Mouse (Mus musculus) thymus, adult 2 months (tissue): ENCODE results near the gene Catsperg2. TPM values are rescaled to one million over a fixed set of nuclear protein-coding genes. Genes with fewer than 3 reads are reported as not detected.
"Not testable (repeated sequence)": the region's sequence is repeated elsewhere in the genome, so short reads cannot be mapped to it uniquely, and the experiment has no call there.

ENCODE experiments used
- DNase-seq: peaks from one replicate; pipeline ENCODE4 v3.0.0; 2021
- H3K27ac ChIP-seq: fragments of 200-500 bp; 2 replicates; pipeline ENCODE4 v1.5.1; 2012; ENCODE audit warnings: low read length, control low read depth; ENCODE audit not compliant: control insufficient read depth, insufficient read depth
- H3K27me3 ChIP-seq: fragments of 200-500 bp; 2 replicates; pipeline ENCODE4 v1.6.1; 2012; ENCODE audit warnings: mild to moderate bottlenecking, low read length, moderate library complexity, mixed read lengths; ENCODE audit not compliant: control insufficient read depth, insufficient read depth
- H3K36me3 ChIP-seq: fragments of 200-500 bp; 2 replicates; pipeline ENCODE4 v1.6.1; 2012; ENCODE audit warnings: mild to moderate bottlenecking, low read length, moderate library complexity; ENCODE audit not compliant: control insufficient read depth, insufficient read depth
- H3K4me1 ChIP-seq: fragments of 200-500 bp; replicated peaks from 2 replicates; pipeline ENCODE4 v1.6.1; 2012; ENCODE audit warnings: low read length; ENCODE audit not compliant: control insufficient read depth, insufficient read depth
- H3K4me3 ChIP-seq: fragments of 200-500 bp; 2 replicates; pipeline ENCODE4 v1.5.1; 2012; ENCODE audit warnings: mild to moderate bottlenecking, low read length, control low read depth, moderate library complexity; ENCODE audit not compliant: control insufficient read depth, insufficient read depth
- CTCF ChIP-seq: fragments of 200-500 bp; IDR thresholded peaks from 2 replicates; pipeline ENCODE4 v1.5.1; 2012; ENCODE audit warnings: mild to moderate bottlenecking, control low read depth, low read length, moderate library complexity, borderline replicate concordance; ENCODE audit not compliant: control insufficient read depth, poor library complexity, insufficient read depth; ENCODE audit errors: extremely low read depth
- POLR2A ChIP-seq: fragments of 200-500 bp; IDR thresholded peaks from 2 replicates; pipeline ENCODE4 v1.6.1; 2012; ENCODE audit warnings: mild to moderate bottlenecking, low read length, control low read depth, moderate library complexity; ENCODE audit not compliant: control insufficient read depth, poor library complexity, insufficient read depth; ENCODE audit errors: extremely low read depth
- WGBS: fragments of 180-500 bp; shearing (Covaris S2); methylation state at CpG from one replicate; pipeline ENCODE4 v1.1.7; 2018; 5-methylcytosine and 5-hydroxymethylcytosine counted together
- polyA plus RNA-seq: library from polyadenylated mRNA; depleted of rRNA; stranded (reverse); fragments of >200 nt; gene quantifications from 2 replicates; pipeline ENCODE4 v1.2.3, GENCODE M21; 2012

Gene Catsperg2
- polyA plus RNA-seq, 1 experiment, result 0.13 TPM

DNA sequence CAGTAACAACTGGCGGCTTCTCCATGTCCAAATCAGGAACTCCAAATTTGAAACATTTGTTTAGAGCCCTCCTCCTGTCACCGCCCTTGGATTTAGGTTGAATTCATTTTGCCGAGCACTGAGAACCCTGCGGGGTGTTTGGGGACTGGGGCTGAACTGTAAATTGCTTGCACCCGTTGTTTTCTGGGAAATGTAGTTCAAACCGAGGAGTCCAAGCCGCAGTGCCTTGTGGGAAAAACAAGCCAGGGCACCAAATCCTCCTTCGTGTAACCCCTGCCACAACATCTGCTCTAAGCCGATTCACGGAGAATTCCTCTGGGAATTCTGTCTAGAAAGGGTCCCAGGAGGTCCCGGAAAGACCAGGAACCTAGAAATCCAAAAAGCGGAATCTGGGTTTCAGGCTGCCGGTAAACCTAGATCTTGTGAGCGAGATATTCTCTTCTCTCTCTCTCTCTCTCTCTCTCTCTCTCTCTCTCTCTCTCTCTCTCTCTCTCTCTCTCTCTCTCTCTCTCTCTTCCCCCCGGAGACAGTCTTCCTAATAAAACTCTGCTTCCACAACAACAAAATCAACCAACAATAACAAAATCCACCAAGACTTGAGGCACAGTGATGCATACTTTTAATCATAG is 40.3 kb upstream of the Catsperg2 start:
- WGBS, result 2% methylated on average over 15 of the region's 15 CpGs
- H3K36me3 ChIP-seq, result peaks cover 4% of the 10 kb centered on the region
- H3K27me3 ChIP-seq, result no peaks in the 10 kb centered on the region
- peaks cover 7% of the 10 kb centered on the region for H3K4me1 ChIP-seq
- H3K4me3 ChIP-seq, result peak overlapping the region; percentile 52
- TF ChIP-seq CTCF (no peak), POLR2A (0 out of 2 replicates have a peak, but pooled peaks have one; percentile 40)
- no peak overlapping the region for H3K27ac ChIP-seq
- DNase-seq, result peak; percentile 86

- no peak overlapping the region for H3K4me3 ChIP-seq
Observed at GRCm38 (mm10) chr7:29764702-29765101, 37.9 kb upstream of the Catsperg2 start.

DNA sequence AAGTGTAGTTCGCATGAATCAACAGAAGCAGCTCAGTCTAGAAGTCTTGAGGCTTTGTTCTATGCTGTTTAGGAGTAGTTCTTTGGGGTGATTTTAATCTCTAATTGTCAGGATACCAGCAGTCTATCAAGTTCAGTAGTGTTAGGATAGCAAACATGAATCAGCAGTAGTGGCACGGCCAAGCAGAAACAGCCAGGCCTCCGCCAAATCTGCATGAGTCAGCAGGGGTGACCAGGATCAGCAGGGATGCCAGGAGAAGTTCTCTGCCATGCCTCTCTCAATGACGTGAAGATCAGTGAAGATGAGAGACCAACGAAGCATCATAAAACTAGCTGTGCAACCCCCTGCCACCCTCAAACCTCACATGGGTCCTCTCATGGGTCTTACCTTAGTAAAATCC is 33.6 kb upstream of the Catsperg2 start:
- H3K36me3 ChIP-seq, result no peaks in the 10 kb centered on the region
- 92% methylated on average over 5 of the region's 5 CpGs for WGBS

More at GRCm38 (mm10) chr7:29764702-29765101, 37.9 kb upstream of the Catsperg2 start:
- Histone ChIP-seq H3K27ac (no peak overlapping the region), H3K27me3 (no peaks in the 10 kb centered on the region), H3K36me3 (no peaks in the 10 kb centered on the region), H3K4me1 (peaks cover 7% of the 10 kb centered on the region)
- TF ChIP-seq CTCF (no peak), POLR2A (no peak)
- no peak for DNase-seq
- WGBS, result 94% methylated on average over 7 of the region's 7 CpGs

DNA sequence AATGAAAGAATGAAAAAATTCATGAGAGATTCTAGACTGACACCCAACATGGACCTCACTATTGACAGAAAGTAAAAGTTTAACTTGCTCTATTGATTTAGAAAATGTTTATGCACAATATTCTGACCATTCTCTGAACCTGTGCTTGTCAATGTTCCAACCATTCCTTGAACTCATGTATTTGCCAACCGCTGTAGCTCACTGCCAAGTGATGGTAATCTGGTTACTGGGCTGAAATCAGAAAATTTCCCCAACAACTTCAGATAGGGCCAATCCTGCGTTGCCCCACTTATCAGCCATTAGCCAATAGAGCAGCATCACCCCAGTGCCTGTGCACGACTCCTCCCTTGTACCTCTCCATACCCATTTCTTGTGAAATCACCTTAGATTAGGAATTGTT is 15.4 kb upstream of the Catsperg2 start:
- Histone ChIP-seq H3K36me3 (no peaks in the 10 kb centered on the region), H3K27me3 (no peaks in the 10 kb centered on the region), H3K4me3 (no peak overlapping the region), H3K27ac (no peak overlapping the region), H3K4me1 (no peaks in the 10 kb centered on the region)
- no peak for DNase-seq
- WGBS, result 86% methylated on average over 3 of the region's 3 CpGs
- TF ChIP-seq POLR2A, result no peak
- no peak for TF ChIP-seq CTCF

More for the DNA sequence above, 33.6 kb upstream of the Catsperg2 start:
- TF ChIP-seq CTCF (no peak), POLR2A (no peak)
- Histone ChIP-seq H3K4me1 (no peaks in the 10 kb centered on the region), H3K27ac (no peak overlapping the region), H3K4me3 (no peak overlapping the region), H3K27me3 (no peaks in the 10 kb centered on the region)
- no peak for DNase-seq

DNA sequence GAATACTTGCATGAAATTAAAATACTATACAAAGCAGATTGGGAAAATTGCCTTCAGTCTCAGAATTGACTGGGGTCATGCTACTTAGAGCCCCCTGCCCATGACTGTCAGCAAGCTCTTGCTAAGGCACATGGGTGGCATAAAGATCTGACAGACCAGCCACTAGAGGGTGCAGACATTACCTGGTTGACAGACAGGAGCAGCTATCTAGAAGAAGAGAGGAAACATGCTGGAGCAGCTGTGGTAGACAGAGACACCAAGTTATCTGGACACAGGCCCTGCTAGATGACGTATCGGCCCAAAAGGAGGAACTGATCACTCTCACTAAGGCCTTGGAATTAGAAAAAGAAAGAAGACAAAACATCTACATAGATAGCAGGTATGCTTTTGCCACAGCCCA is 1.2 kb upstream of the Catsperg2 start:
- TF ChIP-seq POLR2A (no peak), CTCF (no peak)
- Histone ChIP-seq H3K27ac (no peak overlapping the region), H3K4me1 (no peaks in the 10 kb centered on the region), H3K27me3 (no peaks in the 10 kb centered on the region), H3K36me3 (no peaks in the 10 kb centered on the region), H3K4me3 (no peak overlapping the region)
- 83% methylated on average over 2 of the region's 2 CpGs for WGBS
- DNase-seq, result no peak

DNA sequence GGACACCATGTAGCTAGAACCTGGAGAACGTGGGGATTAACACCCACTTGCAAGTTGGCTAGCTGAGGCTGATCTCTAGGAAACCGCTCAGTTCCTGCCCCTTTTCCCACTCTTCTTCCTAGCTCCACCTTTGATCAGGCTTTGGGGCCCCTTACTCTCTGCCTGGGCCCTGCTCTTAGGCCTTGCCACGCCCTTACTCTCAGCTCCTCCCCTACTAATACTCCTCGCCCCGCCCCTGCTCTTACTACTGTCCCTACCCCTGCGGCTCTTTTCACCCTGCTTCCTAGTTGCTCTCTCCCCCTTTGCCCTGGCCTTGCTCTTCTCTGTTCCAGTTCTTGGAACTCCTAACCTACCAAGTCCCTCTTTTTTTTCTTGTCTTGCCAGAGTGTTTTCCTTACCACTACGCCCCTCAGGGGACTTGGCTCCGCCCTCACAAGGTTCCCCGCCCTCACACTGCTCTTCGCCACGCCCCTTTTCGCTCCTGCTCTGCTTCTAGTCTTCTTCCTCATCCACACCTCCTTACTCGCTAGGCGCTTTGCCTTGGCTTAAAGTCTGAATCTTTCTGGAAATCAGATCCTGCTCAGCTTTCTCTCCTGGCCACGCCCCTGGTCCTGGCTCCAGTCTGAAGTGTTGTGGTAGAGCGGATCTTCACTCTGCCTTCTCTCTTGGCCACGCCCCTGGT is 1.2 kb downstream of the Catsperg2 start:
- not testable (repeated sequence) for H3K27ac ChIP-seq, H3K36me3 ChIP-seq, DNase-seq, H3K4me3 ChIP-seq, H3K27me3 ChIP-seq, H3K4me1 ChIP-seq
- 43% methylated on average over 17 of the region's 17 CpGs for WGBS

GRCm38 (mm10) chr7:29708891-29709290 is 17.9 kb downstream of the Catsperg2 start:
- not testable (repeated sequence) for DNase-seq, H3K4me1 ChIP-seq, H3K27me3 ChIP-seq, H3K27ac ChIP-seq, H3K36me3 ChIP-seq, H3K4me3 ChIP-seq
- WGBS, result 87% methylated on average over 2 of the region's 2 CpGs

DNA sequence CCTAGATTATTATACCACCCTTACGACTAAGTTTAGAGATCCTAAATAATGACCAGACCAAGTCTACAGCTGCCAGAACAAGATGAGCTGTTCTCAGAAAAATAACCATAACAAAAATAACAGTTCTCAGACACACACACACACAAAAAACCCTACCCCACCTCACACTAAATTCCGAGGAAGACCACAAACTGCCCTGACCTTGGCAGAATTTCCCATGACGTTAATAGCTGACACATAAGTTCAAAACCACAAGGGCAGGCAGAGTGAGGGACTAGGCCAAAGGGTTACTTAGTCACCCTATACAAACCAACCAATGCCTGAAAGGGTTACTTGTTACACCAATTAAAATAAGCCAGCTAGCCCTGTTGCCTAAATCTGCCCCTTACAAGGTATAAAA is 31.6 kb downstream of the Catsperg2 start:
- not testable (repeated sequence) for H3K27me3 ChIP-seq, H3K36me3 ChIP-seq, H3K27ac ChIP-seq, H3K4me1 ChIP-seq, H3K4me3 ChIP-seq, DNase-seq
- WGBS, result 86% methylated on average over 3 of the region's 3 CpGs
